In genomic region chr12:57102322-57102721, GRCm38 (mm10) we compare ENCODE assay signal across 14 mouse cellular contexts.
"Had no signal": no experiment of that assay in that cellular context is flagged by ENCODE, and none has a peak within 500 bp of the region (broad histone marks: within the 10 kb centered on the region; RNA-seq: fewer than 3 reads in every experiment).

No protein-coding gene starts in this region.

- H3K9me3 ChIP-seq: lung, embryonic 15.5 days; midbrain, embryonic 13.5 days; midbrain, embryonic 15.5 days; neural tube, embryonic 12.5 days had no signal

- H3K4me1 ChIP-seq: lung, embryonic 15.5 days; megakaryocyte, embryonic 14.5 days; midbrain, embryonic 13.5 days; midbrain, embryonic 15.5 days; neural tube, embryonic 12.5 days had no signal

- H3K27ac ChIP-seq: lung, embryonic 15.5 days; macrophage; midbrain, embryonic 13.5 days; midbrain, embryonic 15.5 days; neural tube, embryonic 12.5 days had no signal

- H3K4me3 ChIP-seq: lung, embryonic 15.5 days; megakaryocyte, embryonic 14.5 days; midbrain, embryonic 13.5 days; midbrain, embryonic 15.5 days; neural tube, embryonic 12.5 days had no signal

- H3K36me3 ChIP-seq: lung, embryonic 15.5 days; midbrain, embryonic 13.5 days; midbrain, embryonic 15.5 days; neural tube, embryonic 12.5 days had no signal

- H3K9ac ChIP-seq: liver, postnatal 0 days; lung, embryonic 15.5 days; midbrain, embryonic 13.5 days; midbrain, embryonic 15.5 days; neural tube, embryonic 12.5 days had no signal

- H3K27me3 ChIP-seq: lung, embryonic 15.5 days; megakaryocyte, embryonic 14.5 days; midbrain, embryonic 13.5 days; midbrain, embryonic 15.5 days; neural tube, embryonic 12.5 days had no signal

- DNase-seq: liver, postnatal 0 days; lung, adult 2 months; lung, postnatal 14 days; lung, postnatal 36 days; right cerebral cortex, postnatal 14 days; thymus, adult 2 months; thymus, postnatal 25 days; thymus, postnatal 4 days had no signal
